Comparison of ENCODE assay signal across 14 mouse cellular contexts in genomic region chr7:121931246-121931645, GRCm38 (mm10). TPM values are rescaled to one million over a fixed set of nuclear protein-coding genes. Genes with fewer than 3 reads are reported as not detected.
A peak's percentile ranks its signal among the peaks of the same experiment; 100 is the strongest.
DNase-seq lines count a peak whose midpoint lies in the region; ATAC-seq and TF ChIP-seq lines count a peak whose summit lies in the region.
"Had no signal": no experiment of that assay in that cellular context is flagged by ENCODE, and none has a peak within 500 bp of the region (broad histone marks: within the 10 kb centered on the region; RNA-seq: fewer than 3 reads in every experiment).

No protein-coding gene starts in this region.

- no peaks in the 10 kb centered on the region for H3K27me3 ChIP-seq in hindbrain, postnatal 0 days (ENCODE audit: insufficient read depth, low read length)
- no peaks in the 10 kb centered on the region for H3K27me3 ChIP-seq in hindbrain, embryonic 11.5 days (ENCODE audit: control insufficient read depth, insufficient read depth, low read length)
- H3K27me3 ChIP-seq in Patski, result no peaks in the 10 kb centered on the region
- no peaks in the 10 kb centered on the region for H3K27me3 ChIP-seq in limb, embryonic 10.5 days (ENCODE audit: low read depth, poor library complexity, severe bottlenecking)
- H3K27me3 ChIP-seq: hindbrain, embryonic 15.5 days; liver, embryonic 12.5 days had no signal

- DNase-seq in hindbrain, postnatal 0 days (ENCODE audit: low spot score), result peak; percentile 67
- no peak for DNase-seq in hindbrain, embryonic 11.5 days (ENCODE audit: low spot score)
- peak; percentile 91 for DNase-seq in Patski (ENCODE audit: low read depth, low spot score)
- peak; percentile 73 to 81 for DNase-seq in cerebellum, postnatal 10 days
- DNase-seq in kidney, postnatal 10 days, result peak; percentile 59
- DNase-seq in limb, embryonic 10.5 days (ENCODE audit: low spot score), result no peak
- DNase-seq in gastrocnemius, adult 8-10 months (ENCODE audit: low spot score in 2 of 2), result no peak
- DNase-seq in thymus, postnatal 14 days, result no peak
- DNase-seq: adrenal gland, postnatal 36 days; embryo, embryonic 11 days; thymus, postnatal 4 days had no signal

- H3K4me3 ChIP-seq in hindbrain, postnatal 0 days (ENCODE audit: low read length), result no peak overlapping the region
- no peak overlapping the region for H3K4me3 ChIP-seq in hindbrain, embryonic 11.5 days (ENCODE audit: low read depth, low read length)
- H3K4me3 ChIP-seq in limb, embryonic 10.5 days, result no peak overlapping the region
- H3K4me3 ChIP-seq: hindbrain, embryonic 15.5 days; liver, embryonic 12.5 days had no signal

- no peak overlapping the region for H3K4me2 ChIP-seq in hindbrain, postnatal 0 days (ENCODE audit: low read depth, low read length)
- no peak overlapping the region for H3K4me2 ChIP-seq in hindbrain, embryonic 11.5 days (replicated peaks; ENCODE audit: low read depth, low read length)
- H3K4me2 ChIP-seq: hindbrain, embryonic 15.5 days; liver, embryonic 12.5 days had no signal

- TF ChIP-seq CTCF in hindbrain, postnatal 0 days (IDR thresholded peaks at IDR 0.05; ENCODE audit: low read depth), result no peak
- no peak for TF ChIP-seq CTCF in Patski (IDR thresholded peaks at IDR 0.05)

- no peaks in the 10 kb centered on the region for H3K4me1 ChIP-seq in hindbrain, postnatal 0 days (ENCODE audit: insufficient read depth, low read length)
- H3K4me1 ChIP-seq in hindbrain, embryonic 11.5 days (replicated peaks; ENCODE audit: control insufficient read depth, insufficient read depth, low read length), result no peaks in the 10 kb centered on the region
- no peaks in the 10 kb centered on the region for H3K4me1 ChIP-seq in limb, embryonic 10.5 days
- H3K4me1 ChIP-seq: liver, embryonic 12.5 days had no signal

- WGBS in hindbrain, postnatal 0 days, result 31% methylated on average over 7 of the region's 7 CpGs
- 58% methylated on average over 7 of the region's 7 CpGs for WGBS in hindbrain, embryonic 11.5 days
- WGBS in limb, embryonic 10.5 days, result 64% methylated on average over 7 of the region's 7 CpGs

- H3K36me3 ChIP-seq in hindbrain, postnatal 0 days (ENCODE audit: insufficient read depth, low read length), result peaks cover 16% of the 10 kb centered on the region
- no peaks in the 10 kb centered on the region for H3K36me3 ChIP-seq in hindbrain, embryonic 11.5 days (ENCODE audit: control insufficient read depth, insufficient read depth, low read length)
- H3K36me3 ChIP-seq in limb, embryonic 10.5 days, result peaks cover 50% of the 10 kb centered on the region

- in situ Hi-C loops in Patski (cut with MboI; ENCODE audit: low pct_unique_long_range_greater_than_20kb), result loop anchor here (25.0 kb wide), 1 partner anchor 894 kb away; the partner anchor contains the start of gene Mettl9

- no peak overlapping the region for H3K9ac ChIP-seq in hindbrain, postnatal 0 days (replicated peaks; ENCODE audit: low read length)
- H3K9ac ChIP-seq in hindbrain, embryonic 11.5 days (ENCODE audit: low read depth, low read length), result no peak overlapping the region
- H3K9ac ChIP-seq: hindbrain, embryonic 15.5 days; liver, embryonic 12.5 days had no signal

- POLR2A ChIA-PET in Patski (lab: Charles Lee), result interaction anchor here (0.9 to 1.9 kb wide), 3 partner anchors 10 to 29 kb away, joined by 3 to 7 read pairs (median 4); no protein-coding TSS in a partner anchor

- no peak overlapping the region for H3K27ac ChIP-seq in hindbrain, postnatal 0 days
- no peak overlapping the region for H3K27ac ChIP-seq in hindbrain, embryonic 11.5 days (ENCODE audit: low read depth, low read length)
- H3K27ac ChIP-seq in limb, embryonic 10.5 days, result no peak overlapping the region
- H3K27ac ChIP-seq: hindbrain, embryonic 15.5 days; liver, embryonic 12.5 days had no signal

- no peaks in the 10 kb centered on the region for H3K9me3 ChIP-seq in hindbrain, postnatal 0 days (ENCODE audit: low read length)
- no peaks in the 10 kb centered on the region for H3K9me3 ChIP-seq in hindbrain, embryonic 11.5 days (ENCODE audit: control insufficient read depth, low read length)
- no peaks in the 10 kb centered on the region for H3K9me3 ChIP-seq in limb, embryonic 10.5 days (replicated peaks)
- H3K9me3 ChIP-seq: hindbrain, embryonic 15.5 days; liver, embryonic 12.5 days had no signal

- CTCF ChIA-PET in Patski (lab: Charles Lee), result interaction anchor here (2.0 to 2.6 kb wide), 3 partner anchors 10 to 197 kb away, joined by 9 to 12 read pairs (median 11); partner anchors contain the start of gene Scnn1g

- ATAC-seq in hindbrain, postnatal 0 days, result peak; percentile 21
- ATAC-seq in hindbrain, embryonic 11.5 days (ENCODE audit: low FRiP score), result no peak
- peak; percentile 83 for ATAC-seq in Patski
- ATAC-seq: liver, embryonic 12.5 days; midbrain, embryonic 16.5 days had no signal

RNA-seq across cellular contexts. Expression of gene Cog7, which starts 50.3 kb away (rescaled TPM):
- total RNA-seq in hindbrain, postnatal 0 days (2014; rRNA removed), result 38.1 and 39.0 TPM in 2 replicates
- 32.2 and 34.2 TPM in 2 replicates for polyA plus RNA-seq in hindbrain, postnatal 0 days (2015; fragmentation: Nextera tagmentation; extraction: Ambion mirVana)
- 18.5 and 21.6 TPM in 2 replicates for polyA plus RNA-seq in hindbrain, embryonic 11.5 days (2014; fragmentation: Nextera tagmentation; extraction: Ambion mirVana)
- 48.9 TPM for polyA plus RNA-seq in Patski (2021)
- polyA plus RNA-seq in limb, embryonic 10.5 days (2016; fragmentation: Nextera tagmentation; extraction: Ambion mirVana), result 22.8 and 24.8 TPM in 2 replicates
- total RNA-seq in gastrocnemius, adult 8-10 months (2022), result 10 to 100 TPM; 11.1 to 11.9 (median 11.6) TPM

Comparison
In these comparisons a context has a peak if more than half of its experiments do, and no peak if none do; other contexts are left out.
1. DNase-seq: peak in hindbrain, postnatal 0 days (single experiment), Patski (single experiment), cerebellum, postnatal 10 days (2 of 2) and kidney, postnatal 10 days (single experiment); none in hindbrain, embryonic 11.5 days (single experiment), limb, embryonic 10.5 days (single experiment), gastrocnemius, adult 8-10 months (0 of 2) and thymus, postnatal 14 days (single experiment).